Mouse (Mus musculus) heart, adult 2 months (tissue): Measurements from ENCODE around the gene Cuedc1. TPM values are rescaled to one million over a fixed set of nuclear protein-coding genes. Genes with fewer than 3 reads are reported as not detected.

Experiments used
- DNase-seq, 2 experiments: peaks; one replicate each; pipeline ENCODE4 v3.0.0; 2021
- H3K27ac ChIP-seq: fragments of 200-600 bp; 2 replicates; pipeline ENCODE4 v1.8.1; 2022
- H3K27me3 ChIP-seq: fragments of 200-500 bp; 2 replicates; pipeline ENCODE4 v1.6.1; 2012; ENCODE audit warnings: mild to moderate bottlenecking, low read length, inconsistent platforms, mixed read lengths; ENCODE audit not compliant: control insufficient read depth, insufficient read depth
- H3K36me3 ChIP-seq: fragments of 200-500 bp; 2 replicates; pipeline ENCODE4 v1.6.1; 2012; ENCODE audit warnings: low read length, inconsistent platforms; ENCODE audit not compliant: control insufficient read depth, insufficient read depth
- H3K4me1 ChIP-seq: fragments of 200-500 bp; 2 replicates; pipeline ENCODE4 v1.6.1; 2011; ENCODE audit warnings: low read length; ENCODE audit not compliant: control insufficient read depth, insufficient read depth
- H3K4me3 ChIP-seq: fragments of 200-600 bp; 2 replicates; pipeline ENCODE4 v1.8.1; 2022
- H3K79me2 ChIP-seq: fragments of 200-500 bp; replicated peaks from 2 replicates; pipeline ENCODE4 v1.6.1; 2012; ENCODE audit warnings: mild to moderate bottlenecking, inconsistent platforms, low read length, moderate library complexity, mixed read lengths; ENCODE audit not compliant: control insufficient read depth, insufficient read depth
- H3K9ac ChIP-seq: fragments of 200-500 bp; 2 replicates; pipeline ENCODE4 v1.6.1; 2012; ENCODE audit warnings: low read depth, mild to moderate bottlenecking, control low read depth, inconsistent platforms, low read length, mixed read lengths
- CTCF ChIP-seq: fragments of 200-600 bp; IDR thresholded peaks from 2 replicates; pipeline ENCODE4 v1.8.1; 2022; ENCODE audit warnings: antibody characterized with exemption, mild to moderate bottlenecking, moderate library complexity
- EP300 ChIP-seq: fragments of 200-500 bp; IDR thresholded peaks from 2 replicates; pipeline ENCODE4 v1.6.1; 2011; ENCODE audit warnings: low read depth, low read length, control low read depth; ENCODE audit not compliant: insufficient read depth
- POLR2A ChIP-seq: fragments of 200-500 bp; IDR thresholded peaks from 2 replicates; pipeline ENCODE4 v1.6.1; 2011; ENCODE audit warnings: mild to moderate bottlenecking, low read depth, low read length, control low read depth; ENCODE audit not compliant: insufficient read depth
- WGBS: fragments of 180-500 bp; shearing (Covaris S2); methylation state at CpG from one replicate; pipeline ENCODE4 v1.1.7; 2018; 5-methylcytosine and 5-hydroxymethylcytosine counted together
- intact Hi-C: fragments of 180-260 bp; cut with DNase I; formaldehyde crosslinking; loops from one replicate; pipeline ENCODE4 v1.15.1; 2025
- polyA plus RNA-seq: library from polyadenylated mRNA; depleted of rRNA; stranded (reverse); fragments of >200 nt; gene quantifications from 2 replicates; pipeline ENCODE4 v1.2.3, GENCODE M21; 2012
- total RNA-seq, 2 experiments: library from RNA; stranded (reverse); gene quantifications; 2 replicates each; pipeline ENCODE4 v1.2.3; 2021

The Cuedc1 gene
- total and polyA plus RNA-seq, 3 experiments = 36.2 to 55.0 (median 49.8) TPM

- H3K27me3 ChIP-seq = no peaks in the 10 kb centered on the region
- peaks cover 50% of the 10 kb centered on the region for H3K36me3 ChIP-seq
- 44% methylated on average over 5 of the region's 5 CpGs for WGBS
- no peak overlapping the region for H3K9ac ChIP-seq
- peaks cover 6% of the 10 kb centered on the region for H3K79me2 ChIP-seq
- TF ChIP-seq POLR2A (no peak), CTCF (no peak), EP300 (no peak)
- H3K27ac ChIP-seq = peak overlapping the region; percentile 13; the same call in 1 of the 2 replicates
- no peak overlapping the region for H3K4me3 ChIP-seq
- no peak for DNase-seq
- H3K4me1 ChIP-seq = peaks cover 16% of the 10 kb centered on the region
- intact Hi-C loops = loop anchor here (2.0 kb wide), 1 partner anchor 16 kb away; no protein-coding TSS in a partner anchor
Observed at GRCm38 (mm10) chr11:88071113-88071512, 26.7 kb upstream of the Cuedc1 start.

DNA sequence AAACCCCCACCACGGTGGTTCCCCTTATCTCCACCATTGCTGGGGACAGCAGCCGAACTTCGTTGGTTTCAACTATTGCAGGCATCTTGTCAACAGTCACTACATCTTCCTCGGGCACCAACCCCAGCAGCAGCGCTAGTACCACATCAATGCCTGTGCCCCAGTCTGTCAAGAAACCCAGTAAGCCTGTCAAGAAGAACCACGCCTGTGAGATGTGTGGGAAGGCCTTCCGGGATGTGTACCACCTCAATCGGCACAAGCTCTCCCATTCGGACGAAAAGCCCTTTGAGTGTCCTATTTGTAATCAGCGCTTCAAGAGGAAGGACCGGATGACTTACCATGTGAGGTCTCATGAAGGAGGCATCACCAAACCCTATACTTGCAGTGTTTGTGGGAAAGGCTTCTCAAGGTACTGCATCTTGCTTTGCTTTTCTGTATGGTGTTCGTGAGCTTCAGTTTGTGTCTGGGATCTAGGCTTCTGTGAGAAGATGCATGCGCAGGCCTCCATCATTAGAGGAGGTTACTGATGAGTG lies 24.4 kb upstream of the Cuedc1 start:
- 62% methylated on average over 14 of the region's 14 CpGs for WGBS
- Histone ChIP-seq H3K9ac (no peak overlapping the region), H3K4me3 (no peak overlapping the region), H3K79me2 (peaks cover 7% of the 10 kb centered on the region), H3K36me3 (peaks cover 55% of the 10 kb centered on the region), H3K4me1 (peaks cover 14% of the 10 kb centered on the region), H3K27me3 (no peaks in the 10 kb centered on the region), H3K27ac (no peak overlapping the region)
- no peak for TF ChIP-seq EP300
- no peak for TF ChIP-seq CTCF
- no peak for TF ChIP-seq POLR2A
- no peak for DNase-seq
- intact Hi-C loops = no loop called here

DNA sequence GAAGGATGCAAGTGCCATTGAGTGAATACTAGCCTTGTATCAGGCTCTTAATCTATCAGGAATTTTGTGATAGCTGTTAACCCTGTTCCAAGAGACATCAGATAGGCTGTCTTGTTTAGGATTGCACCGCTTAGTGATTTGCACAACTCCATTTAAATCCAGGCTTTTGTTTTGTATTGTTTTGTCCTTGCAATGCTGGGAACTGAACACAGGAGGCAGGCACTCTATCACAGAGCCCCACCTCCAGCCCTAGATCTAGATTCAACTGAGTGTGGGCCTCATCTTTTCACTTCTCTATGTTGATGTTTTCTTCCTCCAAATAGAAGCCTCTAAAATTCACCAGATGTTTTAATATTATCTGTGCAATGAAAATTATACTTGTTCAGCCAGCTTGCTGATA lies 22.2 kb upstream of the Cuedc1 start:
- H3K4me3 ChIP-seq = no peak overlapping the region
- 56% methylated on average over 1 of the region's 1 CpGs for WGBS
- no peak for DNase-seq
- peaks cover 4% of the 10 kb centered on the region for H3K79me2 ChIP-seq
- H3K4me1 ChIP-seq = peaks cover 14% of the 10 kb centered on the region
- H3K27ac ChIP-seq = no peak overlapping the region
- H3K36me3 ChIP-seq = peaks cover 48% of the 10 kb centered on the region
- no peak overlapping the region for H3K9ac ChIP-seq
- no peaks in the 10 kb centered on the region for H3K27me3 ChIP-seq
- peak; percentile 35; the same call in 1 of the 2 replicates for TF ChIP-seq CTCF
- TF ChIP-seq EP300 = no peak
- TF ChIP-seq POLR2A = no peak
- intact Hi-C loops = no loop called here

GRCm38 (mm10) chr11:88076394-88076793 lies 21.5 kb upstream of the Cuedc1 start:
- peaks cover 4% of the 10 kb centered on the region for H3K79me2 ChIP-seq
- TF ChIP-seq CTCF (no peak), EP300 (no peak), POLR2A (no peak)
- no peak for DNase-seq
- WGBS = 38% methylated on average over 1 of the region's 1 CpGs
- no peak overlapping the region for H3K9ac ChIP-seq
- H3K4me1 ChIP-seq = peaks cover 10% of the 10 kb centered on the region
- peaks cover 41% of the 10 kb centered on the region for H3K36me3 ChIP-seq
- H3K27ac ChIP-seq = no peak overlapping the region
- intact Hi-C loops = no loop called here
- H3K4me3 ChIP-seq = no peak overlapping the region
- H3K27me3 ChIP-seq = no peaks in the 10 kb centered on the region

DNA sequence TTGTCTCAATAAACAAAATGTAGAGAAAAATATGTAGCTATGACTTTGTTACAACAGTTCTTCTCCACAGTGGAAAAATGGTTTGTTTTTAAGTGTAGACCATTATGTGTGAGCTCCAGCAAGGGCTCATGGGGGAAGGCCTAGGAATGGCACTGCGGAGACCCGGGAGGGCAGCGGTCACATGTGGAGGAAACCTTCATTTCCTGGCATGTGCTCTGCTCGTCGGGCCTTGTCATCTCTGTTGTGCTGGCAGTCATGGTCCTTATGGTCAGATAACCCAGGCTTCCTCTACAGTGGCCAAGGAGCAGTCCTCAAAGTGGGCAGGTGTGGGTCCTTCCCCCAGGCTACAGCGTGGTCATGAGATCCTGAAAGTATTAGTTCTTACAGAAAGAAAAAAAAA lies 14.2 kb upstream of the Cuedc1 start:
- Histone ChIP-seq H3K4me1 (peaks cover 3% of the 10 kb centered on the region), H3K27me3 (no peaks in the 10 kb centered on the region), H3K9ac (no peak overlapping the region), H3K79me2 (no peaks in the 10 kb centered on the region), H3K27ac (no peak overlapping the region), H3K4me3 (no peak overlapping the region), H3K36me3 (peaks cover 8% of the 10 kb centered on the region)
- no peak for DNase-seq
- intact Hi-C loops = no loop called here
- TF ChIP-seq CTCF = no peak
- no peak for TF ChIP-seq EP300
- TF ChIP-seq POLR2A = no peak
- WGBS = 33% methylated on average over 6 of the region's 6 CpGs

GRCm38 (mm10) chr11:88086737-88087627 lies 10.9 kb upstream of the Cuedc1 start:
- peaks cover 5% of the 10 kb centered on the region; the same call in 1 of the 2 replicates for H3K36me3 ChIP-seq
- intact Hi-C loops = loop anchor here (2.0 kb wide), 1 partner anchor 16 kb away; no protein-coding TSS in a partner anchor
- H3K27ac ChIP-seq = peak overlapping the region; percentile 52
- H3K4me1 ChIP-seq = peaks cover 7% of the 10 kb centered on the region
- H3K9ac ChIP-seq = peak overlapping the region; percentile 52
- DNase-seq = peak; percentile 89 to 91
- 7% methylated on average over 25 of the region's 25 CpGs for WGBS
- H3K27me3 ChIP-seq = no peaks in the 10 kb centered on the region
- no peaks in the 10 kb centered on the region for H3K79me2 ChIP-seq
- peak; percentile 63; the same call in 1 of the 2 replicates for TF ChIP-seq POLR2A
- no peak for TF ChIP-seq EP300
- TF ChIP-seq CTCF = no peak
- peak overlapping the region; percentile 40 for H3K4me3 ChIP-seq
